Mouse (Mus musculus): ENCODE data around the gene D630039A03Rik.
A peak's percentile ranks its signal among the peaks of the same experiment; 100 is the strongest.

D630039A03Rik gene

DNA sequence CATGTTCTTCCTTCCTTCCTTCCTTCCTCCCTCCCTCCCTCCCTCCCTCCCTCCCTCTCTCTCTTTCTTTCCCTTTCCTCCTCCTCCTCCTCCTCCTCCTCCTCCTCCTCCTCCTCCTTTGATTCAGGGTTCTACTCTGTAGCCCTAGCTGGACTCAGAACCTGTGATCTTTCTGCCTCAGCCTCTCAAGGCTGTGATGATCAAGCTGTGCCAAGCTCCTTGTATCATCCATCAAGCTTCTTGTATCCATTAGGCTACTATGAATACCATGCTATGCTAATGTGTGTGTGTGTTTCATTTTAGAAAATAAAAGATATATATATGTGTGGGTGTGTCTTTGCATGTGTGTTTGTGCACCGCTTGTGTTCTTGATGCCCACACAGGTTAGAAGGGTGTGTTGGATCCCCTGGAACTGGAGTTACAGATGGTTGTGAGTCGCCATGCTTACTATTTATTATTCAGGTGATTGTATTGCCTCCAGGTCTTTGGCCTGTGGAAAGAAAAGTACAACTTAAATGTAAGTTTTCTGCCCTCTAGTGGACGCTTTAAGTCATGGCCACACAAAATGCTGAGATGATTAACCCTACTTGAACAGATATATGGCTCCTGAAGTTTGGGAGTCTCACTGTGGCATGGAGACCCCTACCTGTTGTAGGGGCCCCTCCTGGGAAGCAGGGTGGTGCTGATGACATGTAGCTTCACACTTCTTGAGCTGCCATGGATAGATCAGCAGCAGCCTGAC lies 11.5 kb upstream of the D630039A03Rik start:
- DNase-seq (ENCODE audit: low spot score in 2 of 2) = no peak

DNA sequence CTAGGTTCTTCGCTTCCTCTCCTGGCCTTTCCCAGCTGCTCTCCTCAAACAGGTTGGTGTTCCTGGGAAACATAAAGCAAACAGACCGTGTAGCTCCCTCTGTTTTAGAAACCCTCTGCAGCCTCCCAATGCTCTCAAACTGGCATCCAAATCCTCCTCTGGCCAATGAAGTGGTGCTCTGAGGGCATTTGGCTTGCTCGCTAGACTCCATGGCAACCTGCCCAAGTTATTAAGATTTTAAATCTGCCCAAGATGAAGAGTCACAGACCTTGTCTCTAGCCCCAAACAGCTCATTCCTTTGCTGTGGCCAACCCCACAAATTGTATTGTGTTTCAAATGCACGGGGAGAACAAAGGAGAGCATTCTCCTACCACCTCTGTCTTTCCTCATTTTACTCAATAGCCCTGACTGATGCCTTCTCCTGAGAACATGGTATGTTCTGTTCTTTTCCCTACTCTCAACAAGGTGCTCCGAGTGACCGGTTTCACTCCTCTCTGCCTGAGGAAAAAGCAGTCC lies 8.5 kb upstream of the D630039A03Rik start:
- DNase-seq (ENCODE audit: low spot score in 2 of 2) = no peak

DNA sequence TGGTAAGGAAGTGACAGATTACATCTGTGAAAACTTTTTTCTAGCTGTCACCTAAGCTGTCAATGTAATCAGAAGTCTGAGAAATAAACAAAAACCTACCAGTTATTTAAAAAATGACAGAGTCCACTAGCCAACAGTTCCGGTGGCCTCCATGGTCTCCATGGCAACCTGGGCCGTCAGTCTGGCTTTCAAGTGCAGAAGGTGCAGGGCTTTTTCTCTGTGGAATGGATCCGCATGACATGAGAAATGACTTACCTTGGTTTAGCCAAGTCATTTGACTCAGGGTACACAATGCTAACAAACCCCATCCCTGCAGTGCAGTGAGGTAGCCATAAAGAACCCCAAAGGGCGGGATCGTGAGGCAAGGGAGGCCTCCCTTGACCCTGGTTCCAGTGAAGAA lies 6.1 kb upstream of the D630039A03Rik start:
- DNase-seq (ENCODE audit: low spot score in 2 of 2) = no peak

DNA sequence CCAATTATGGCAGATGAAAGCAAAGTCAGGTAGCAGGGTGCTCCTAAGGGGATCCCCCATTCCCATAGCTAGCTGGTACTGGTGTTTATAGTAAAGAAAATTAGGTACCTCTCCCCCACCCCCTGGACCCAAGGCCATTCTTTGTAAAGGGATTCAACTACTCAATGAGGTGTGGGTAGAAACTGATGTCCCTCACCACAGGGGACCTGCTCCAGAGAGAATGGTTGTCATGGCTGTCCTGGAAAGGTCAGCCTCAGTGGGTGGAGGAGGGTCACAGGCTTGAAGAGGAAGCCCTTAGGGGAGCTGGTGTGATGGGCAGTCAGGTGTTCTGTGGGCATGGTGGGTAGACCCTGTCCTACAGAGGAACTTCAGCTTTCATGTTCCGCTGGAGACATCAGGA lies 4.4 kb upstream of the D630039A03Rik start:
- DNase-seq (ENCODE audit: low spot score in 2 of 2) = no peak

DNA sequence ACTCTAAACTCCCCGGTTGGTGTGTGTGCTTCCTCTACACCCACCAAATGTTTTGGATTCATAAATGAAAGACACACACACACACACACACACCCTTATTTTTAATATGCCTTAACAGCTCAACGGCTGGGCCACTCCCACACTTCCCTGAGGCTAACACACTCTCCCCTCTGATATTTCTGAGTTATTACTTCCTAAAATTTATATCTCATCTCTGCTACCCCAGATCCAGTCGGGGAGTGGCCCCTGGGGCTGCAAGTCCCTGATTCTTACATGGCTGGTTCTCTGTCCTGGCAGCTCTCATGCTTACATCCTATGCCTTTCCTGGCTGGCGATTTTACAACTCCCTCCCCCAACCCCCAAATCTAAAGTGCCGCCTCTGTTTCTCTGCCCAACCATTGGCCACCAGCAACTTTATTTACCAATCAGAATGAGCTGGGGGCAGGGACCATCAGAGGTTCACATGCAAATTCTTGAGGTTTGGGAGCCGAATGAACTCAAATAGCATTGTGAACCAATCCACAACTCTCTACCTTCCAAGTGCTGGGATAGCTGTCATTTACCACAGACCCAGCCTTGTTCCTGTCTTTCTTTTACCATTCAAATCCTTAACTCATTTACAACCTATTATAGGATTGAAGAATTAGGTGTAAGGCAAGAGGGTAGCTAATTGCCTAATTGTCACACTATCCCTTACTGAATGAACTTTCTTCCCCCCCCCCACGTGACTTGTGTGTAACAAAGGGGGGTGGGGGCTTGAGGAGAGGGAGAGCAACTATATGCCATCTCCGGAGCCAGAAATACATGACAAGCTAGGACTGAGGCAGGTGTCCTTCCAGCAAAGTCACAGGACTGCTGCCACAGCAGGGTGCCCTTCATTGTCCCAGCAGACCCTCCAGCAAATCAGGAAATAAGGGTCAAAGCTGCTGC lies 3.7 kb upstream of the D630039A03Rik start:
- DNase-seq (ENCODE audit: low spot score in 2 of 2) = no peak

DNA sequence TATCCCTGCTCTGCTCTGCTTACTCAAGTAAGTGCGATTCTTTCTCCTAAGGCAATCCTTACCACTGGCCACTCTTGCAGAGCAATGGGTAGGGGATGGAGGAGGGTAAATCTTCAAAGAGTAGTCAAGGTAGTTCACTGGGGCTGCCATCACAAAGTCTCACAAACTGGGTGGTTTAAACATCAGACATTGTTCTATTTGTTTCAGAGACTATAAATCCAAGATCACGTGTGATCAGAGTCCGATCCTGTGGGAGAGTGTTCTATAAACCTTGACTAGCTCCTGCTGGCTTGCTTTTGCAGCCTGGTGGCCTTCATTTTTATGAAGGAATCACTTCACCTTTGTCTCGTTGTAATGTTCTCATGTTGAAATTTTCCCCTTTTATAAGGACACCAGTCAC lies 614 bp upstream of the D630039A03Rik start:
- no peak for DNase-seq (ENCODE audit: low spot score in 2 of 2)

DNA sequence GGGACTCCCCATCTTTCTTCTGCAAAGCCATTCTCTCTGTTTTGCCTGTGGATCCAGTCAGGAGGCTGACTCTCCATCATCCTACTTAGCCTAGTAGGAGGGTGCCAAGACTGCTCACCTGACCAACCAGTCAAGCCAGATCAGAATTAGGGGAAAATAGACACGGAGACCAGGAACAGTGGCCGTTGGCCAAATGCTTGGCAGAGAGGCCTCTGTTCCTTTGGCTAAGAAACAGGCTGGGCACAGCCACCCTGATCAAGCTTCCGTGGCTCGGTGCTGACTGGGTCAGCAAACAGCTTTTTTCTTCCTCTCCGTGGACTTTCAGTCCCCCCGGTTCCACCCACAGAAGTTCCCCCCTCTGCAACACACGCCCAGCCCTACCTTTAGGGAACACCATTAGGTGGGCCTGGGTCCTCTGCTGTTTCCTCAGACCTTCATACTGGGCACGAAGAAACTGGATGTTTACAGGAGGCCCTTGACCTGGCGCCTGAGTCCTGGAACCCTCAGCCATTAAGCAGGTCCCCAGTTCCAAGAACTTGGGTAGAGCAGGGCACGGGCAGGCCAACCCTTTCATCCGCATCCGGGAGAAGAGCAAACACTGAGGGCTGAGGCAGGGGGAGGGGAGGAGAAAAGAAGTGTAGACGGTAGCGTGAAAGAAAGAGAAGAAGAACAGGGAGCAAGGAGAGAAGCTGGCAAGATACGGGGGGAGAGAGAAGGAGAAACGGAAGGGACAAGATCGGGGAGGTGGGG lies 706 bp downstream of the D630039A03Rik start:
- DNase-seq (ENCODE audit: low spot score in 2 of 2) = peak in 1 of 2 experiments; percentile 25

DNA sequence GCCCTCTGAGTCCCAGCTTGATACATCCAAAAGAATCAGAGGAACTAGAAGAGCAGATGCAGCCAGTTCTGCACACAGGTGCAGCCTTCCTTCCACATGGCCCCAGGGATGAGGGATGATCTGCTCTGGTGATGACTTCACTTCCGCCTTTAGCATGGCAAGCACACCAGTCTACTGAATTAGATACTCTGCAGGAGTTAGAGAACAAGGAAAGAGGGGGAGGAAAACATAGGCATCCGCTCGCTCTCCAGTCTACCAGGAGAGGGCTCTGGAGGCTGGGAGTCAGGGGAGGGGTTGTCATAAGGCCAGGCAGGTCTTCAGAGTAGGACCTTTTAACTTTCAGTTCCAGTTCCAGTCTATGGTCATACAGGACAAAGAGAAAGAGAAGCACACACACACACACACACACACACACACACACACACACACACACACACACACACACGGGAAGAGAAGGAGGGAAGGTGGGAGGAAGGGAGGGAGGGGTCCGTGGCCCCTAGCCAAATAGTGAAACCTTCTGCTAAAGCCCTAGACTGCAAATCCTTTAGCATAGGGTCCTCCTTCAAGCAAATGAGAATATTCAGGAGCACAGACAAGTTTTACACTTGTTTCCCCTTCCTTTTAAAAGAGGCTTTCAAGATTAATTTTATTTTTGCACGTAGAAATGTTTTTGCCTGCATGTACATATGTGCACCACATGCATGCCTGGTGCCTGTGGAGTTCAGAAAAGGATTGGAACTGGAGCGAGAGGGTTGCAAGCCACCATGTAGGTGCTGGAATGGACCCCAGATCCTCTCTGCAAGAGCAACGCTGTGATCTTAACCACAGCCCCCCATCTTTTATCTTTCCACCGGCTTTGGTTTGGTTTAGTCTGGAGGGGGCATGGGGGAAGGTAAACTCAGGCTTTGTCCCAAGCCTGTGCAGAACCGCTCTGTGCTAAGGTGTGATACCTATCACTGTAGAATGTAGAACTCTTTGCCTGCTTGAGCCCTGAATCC lies 1.6 kb downstream of the D630039A03Rik start:
- DNase-seq (ENCODE audit: low spot score in 2 of 2) = no peak

DNA sequence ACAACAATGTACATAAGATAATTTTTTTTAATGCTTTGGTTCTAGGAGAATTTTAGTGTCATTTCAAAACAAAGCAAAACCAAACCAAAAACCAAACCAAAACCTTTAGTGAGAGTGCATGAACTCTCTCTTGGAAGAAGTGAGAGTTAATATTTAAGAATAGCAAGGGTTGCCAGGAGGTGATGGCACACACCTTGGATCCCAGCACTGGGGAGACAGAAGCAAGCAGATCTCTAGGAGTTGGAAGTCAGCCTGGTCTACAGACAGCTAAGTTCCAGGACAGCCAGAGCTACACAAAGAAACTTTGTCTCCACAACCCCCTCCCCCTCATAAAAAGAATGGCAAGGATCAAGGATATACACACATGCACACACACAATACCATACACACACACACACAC lies 3.1 kb downstream of the D630039A03Rik start:
- no peak for DNase-seq (ENCODE audit: low spot score in 2 of 2)

DNA sequence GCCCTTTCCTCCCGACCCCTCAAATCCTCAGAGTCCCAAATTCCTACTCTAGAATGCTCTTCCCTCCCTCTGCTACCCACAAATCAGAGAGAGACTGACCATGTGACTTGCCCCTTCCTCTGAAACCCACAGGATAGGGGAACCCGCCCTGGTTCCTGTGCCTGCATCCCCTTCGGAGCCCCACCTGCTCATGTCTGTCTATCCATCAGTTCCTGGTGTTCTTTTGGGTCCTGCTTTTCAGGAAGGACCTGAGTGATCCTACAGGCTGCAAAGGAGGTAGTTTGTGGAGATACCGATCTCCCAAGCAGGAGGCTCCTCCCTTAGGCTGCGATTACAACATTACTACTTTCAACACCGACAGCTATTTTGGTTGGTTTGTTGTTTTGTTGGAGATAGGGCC lies 7.2 kb downstream of the D630039A03Rik start:
- DNase-seq (ENCODE audit: low spot score in 2 of 2) = no peak

DNA sequence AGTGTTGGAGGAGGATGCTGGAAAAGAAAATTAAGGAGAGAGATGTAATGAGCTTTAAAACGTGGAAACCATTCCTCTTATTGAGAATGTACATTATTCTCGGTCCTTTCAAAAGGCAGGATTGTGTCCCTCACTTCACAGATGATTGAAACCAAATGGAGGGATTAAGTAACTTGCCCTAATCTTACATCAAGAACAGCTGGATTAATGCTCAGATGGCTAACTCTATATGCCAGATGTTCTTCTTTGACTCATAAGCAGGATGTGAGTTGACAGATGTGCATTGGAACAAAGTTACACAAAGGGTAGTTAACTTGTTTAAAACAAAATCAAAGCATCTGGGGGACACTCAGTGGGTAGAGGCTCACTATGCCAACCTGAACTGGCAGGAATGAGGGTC lies 9.4 kb downstream of the D630039A03Rik start:
- DNase-seq (ENCODE audit: low spot score in 2 of 2) = no peak

DNA sequence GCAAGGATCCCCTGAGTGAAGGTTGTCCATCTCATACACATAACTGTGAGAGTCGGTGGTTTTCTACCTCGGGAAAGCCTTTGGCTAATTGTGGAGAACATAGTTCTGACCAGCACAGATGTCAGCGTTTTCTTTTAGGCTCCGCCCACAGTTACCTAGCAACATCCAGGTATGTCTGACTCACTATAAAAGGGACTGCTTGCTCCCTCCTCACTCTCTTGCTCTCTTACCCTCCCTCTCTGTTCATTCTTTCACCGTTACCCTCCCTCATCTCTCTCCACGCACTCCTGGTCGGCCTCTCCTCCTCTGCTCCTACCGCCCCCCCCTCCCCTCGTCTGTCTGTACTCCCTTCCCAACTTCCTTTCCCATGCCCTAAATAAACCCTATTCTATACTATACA lies 11.5 kb downstream of the D630039A03Rik start:
- no peak for DNase-seq (ENCODE audit: low spot score in 2 of 2)

DNA sequence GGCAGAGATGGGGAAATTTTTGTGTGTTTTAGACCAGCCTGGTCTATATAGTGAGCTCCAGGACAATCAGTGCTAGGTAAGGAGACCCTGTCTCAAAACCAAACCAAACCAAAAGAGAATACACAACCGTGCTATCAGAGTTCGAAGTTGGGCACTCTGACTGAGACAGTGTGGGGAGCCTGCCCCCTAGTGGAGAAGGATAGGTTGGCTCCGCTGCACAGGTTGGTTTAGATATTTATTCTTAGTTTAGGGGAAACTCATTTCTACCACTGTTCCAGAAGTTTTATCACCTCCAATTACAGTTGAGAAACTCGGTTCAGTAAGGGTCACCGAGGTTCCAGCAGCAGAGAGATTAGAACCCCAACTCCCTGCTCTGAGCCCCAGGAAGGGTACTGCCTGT lies 11.9 kb downstream of the D630039A03Rik start:
- peak in 1 of 2 experiments; percentile 62 for DNase-seq (ENCODE audit: low spot score in 2 of 2)

DNA sequence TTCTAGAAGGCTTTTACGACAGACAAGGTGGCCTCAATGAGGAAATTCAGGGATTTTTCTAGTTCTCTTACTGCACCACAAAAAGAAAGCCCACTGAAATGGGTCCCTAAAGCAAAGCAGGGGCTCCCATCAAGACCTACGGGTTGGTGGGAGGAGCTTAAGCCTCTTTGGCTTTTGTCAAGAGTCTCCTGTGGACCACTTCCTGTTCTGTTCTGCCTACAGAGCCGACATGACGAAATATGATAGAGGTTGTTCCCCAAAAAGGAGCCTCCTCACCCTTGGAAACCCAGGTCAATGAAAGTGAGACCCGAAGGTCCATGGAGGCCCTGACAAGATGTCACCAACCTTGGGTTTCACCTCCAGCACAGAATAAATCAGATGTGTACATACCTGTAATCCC lies 13.5 kb downstream of the D630039A03Rik start:
- no peak for DNase-seq (ENCODE audit: low spot score in 2 of 2)

DNA sequence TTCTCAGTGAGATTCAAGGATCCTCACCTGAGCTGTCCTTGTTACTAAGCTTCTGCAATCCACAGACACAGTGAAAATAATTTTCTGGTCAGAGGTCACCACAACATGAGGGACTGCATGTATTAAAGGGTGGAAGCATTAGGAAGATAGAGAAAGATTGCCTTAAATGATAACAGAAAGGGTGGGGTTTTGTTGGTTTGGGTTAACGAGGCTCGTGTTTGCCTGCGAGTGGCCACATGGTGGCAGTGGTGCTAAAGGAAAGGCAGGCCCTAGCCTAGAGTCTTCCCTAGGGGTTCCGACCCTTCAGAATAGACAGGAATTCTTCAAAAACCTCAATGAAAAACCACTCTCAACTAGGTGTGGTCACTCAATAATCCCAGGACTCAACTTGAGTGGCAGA lies 14.9 kb downstream of the D630039A03Rik start:
- DNase-seq (ENCODE audit: low spot score in 2 of 2) = peak in 1 of 2 experiments; percentile 37

DNA sequence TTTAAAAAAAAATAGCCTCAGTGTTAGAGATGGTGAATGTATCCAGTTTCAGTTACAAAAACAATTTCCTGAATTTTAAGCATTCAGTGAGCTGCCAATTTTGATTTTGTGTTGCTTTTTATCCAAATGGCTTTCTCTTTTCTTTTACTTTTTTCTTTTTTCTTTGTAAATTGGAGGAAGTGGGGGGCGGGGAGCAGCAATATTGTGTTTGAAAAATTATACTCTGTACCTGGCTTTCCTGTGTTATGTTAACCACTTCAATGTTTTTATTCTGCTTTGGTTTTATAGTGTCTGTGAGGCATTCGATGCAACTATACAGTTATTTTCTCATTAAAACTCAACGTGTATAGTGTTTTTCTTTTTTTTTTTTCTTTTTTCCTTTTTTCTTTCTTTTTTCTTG lies 19.5 kb downstream of the D630039A03Rik start:
- no peak for DNase-seq (ENCODE audit: low spot score in 2 of 2)

DNA sequence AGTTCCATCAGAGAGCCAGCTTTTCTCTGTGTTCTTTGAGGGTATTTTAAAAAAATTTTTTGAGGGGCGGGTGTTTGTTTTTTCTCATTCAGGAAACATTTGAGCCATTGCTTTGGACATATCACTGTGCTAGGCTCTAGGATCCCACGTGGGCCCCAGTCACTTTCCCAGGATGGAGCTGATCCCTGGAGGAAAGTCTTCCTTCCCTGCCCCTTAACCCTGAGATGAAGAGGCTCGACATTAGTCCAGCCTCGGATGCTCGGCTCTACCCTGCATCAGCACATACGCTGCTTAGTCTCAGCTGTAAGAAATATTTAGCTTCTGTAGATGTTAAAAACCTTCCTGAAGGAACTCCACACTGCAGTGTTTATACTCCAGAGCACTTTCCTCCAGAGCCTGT lies 20.2 kb downstream of the D630039A03Rik start:
- no peak for DNase-seq (ENCODE audit: low spot score in 2 of 2)

DNA sequence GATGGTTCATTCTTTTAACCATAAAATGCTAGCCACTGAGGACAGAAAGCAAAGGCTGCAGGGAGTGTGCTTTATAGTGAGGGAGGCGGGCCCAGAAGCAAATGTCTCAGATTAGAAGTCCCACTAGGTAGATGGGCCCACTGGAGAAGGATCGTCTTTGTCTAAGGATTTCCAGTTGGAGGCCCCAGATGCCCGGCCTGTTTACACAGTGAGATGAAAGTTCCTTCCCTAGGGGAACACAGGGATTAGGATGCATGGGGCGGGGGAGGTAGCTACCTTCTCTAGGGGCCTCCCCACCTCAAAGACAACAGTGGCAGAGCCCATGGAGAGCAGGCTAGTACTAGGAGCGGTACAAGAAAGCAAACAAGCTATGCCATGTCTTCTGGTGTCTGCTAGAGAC lies 21.0 kb downstream of the D630039A03Rik start:
- no peak for DNase-seq (ENCODE audit: low spot score in 2 of 2)

DNA sequence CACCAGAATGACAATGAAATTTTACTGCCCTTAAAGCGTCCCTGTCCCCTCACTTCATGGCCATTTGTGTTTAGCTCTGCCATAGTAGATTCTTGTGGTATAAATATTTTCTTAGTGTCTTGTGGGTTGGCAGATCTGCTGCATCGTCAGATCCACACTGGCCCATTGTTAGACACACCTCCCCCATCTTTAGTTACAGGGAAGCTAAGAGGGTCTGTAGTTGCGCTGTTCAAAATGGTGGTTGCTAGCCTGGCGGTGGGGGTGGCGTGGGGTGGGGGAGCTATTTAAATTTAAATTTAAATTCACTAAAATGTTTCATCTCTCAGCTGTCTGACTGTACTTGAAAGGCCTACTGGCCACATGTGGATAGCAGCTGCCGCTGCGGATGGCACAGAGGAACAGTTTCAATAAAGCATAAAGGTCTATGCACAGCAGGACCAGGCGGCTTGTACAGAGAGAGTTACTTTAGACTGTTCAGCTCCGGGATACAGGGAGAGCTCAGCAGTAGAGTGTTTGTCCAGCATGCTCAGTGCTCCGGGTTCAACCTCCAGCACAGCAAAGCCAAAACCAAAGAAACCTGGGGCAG lies 24.0 kb downstream of the D630039A03Rik start:
- DNase-seq (ENCODE audit: low spot score in 2 of 2) = no peak

DNA sequence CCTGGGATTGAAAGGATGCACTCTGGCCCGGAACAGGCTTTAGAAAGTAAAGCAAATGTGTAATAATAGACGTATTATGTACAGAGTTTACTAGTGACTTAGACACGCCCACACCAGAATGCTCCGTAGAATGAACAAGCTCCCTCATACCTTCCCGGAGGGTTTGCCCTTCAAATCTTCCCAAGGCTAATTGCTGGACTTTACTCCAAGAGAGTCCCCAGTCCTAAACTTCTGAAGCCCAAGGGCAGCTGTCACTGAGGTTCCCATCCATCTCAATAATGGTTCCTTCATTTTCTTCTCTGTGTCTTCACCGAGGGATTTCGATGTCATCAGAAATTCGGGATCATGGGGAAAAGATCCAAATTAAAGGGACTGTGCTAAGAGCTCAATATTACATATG lies 26.3 kb downstream of the D630039A03Rik start:
- no peak for DNase-seq (ENCODE audit: low spot score in 2 of 2)

Data from frontal cortex, postnatal 10 days (tissue).